Mouse (Mus musculus): ENCODE measurements at regions not wholly inside any gene's neighbourhood (a gene's known extent, or its start where the extent isn't known, plus 50 kb on each side); places are given as distances from the start of the nearest gene placed in this dataset.
"Not testable (repeated sequence)": the region's sequence is repeated elsewhere in the genome, so short reads cannot be mapped to it uniquely, and the experiment has no call there.

GRCm38 (mm10) chr7:59891363-59891762 is 113.5 kb downstream of the Snurf start:
- H3K4me3 ChIP-seq; H3K27ac ChIP-seq; intact Hi-C loops (cut with DNase I); DNase-seq (ENCODE audit: extremely low spot score in 1 of 2, low spot score in 2 of 2): not testable (repeated sequence)

GRCm38 (mm10) chr7:59858480-59858879 is 146.4 kb downstream of the Snurf start:
- peak; percentile 12 to 19 for DNase-seq (ENCODE audit: extremely low spot score in 1 of 2, low spot score in 2 of 2)
- intact Hi-C loops (cut with DNase I) = not testable (repeated sequence)

More at GRCm38 (mm10) chr7:59858480-59858879, 146.4 kb downstream of the Snurf start:
- not testable (repeated sequence) for H3K4me3 ChIP-seq, H3K27ac ChIP-seq

Measured in left cerebral cortex, adult 2 months (tissue).